Mouse (Mus musculus): ENCODE data around the gene Med10. TPM values are rescaled to one million over a fixed set of nuclear protein-coding genes. Genes with fewer than 3 reads are reported as not detected.
A peak's percentile ranks its signal among the peaks of the same experiment; 100 is the strongest.

The Med10 gene
- polyA plus RNA-seq (2012; rRNA removed): 72.4 and 95.3 TPM in 2 replicates

DNA sequence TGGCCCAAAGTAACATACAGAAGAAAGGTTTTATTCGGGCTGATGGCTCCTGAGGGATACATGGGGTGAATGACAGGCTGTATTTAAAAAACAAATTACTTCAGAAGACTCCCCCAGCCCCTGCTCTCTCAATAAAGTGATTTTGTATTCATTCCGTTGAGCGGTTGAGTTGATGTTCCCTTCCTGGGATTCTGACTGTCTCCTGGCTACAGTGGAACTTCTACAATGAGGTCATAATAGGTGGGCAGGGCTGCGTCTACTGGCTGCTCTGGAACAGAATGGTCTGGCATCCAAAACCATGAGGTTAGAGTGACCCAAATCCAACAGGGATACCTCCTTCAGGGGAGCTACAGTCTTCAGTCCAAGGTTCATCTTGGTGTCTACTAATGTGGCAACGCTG lies at the start of gene Med10:
TSS of gene Med10 (plus strand) at position 301 of the 400 bp plus-strand sequence.
- no peak for DNase-seq (ENCODE audit: low read depth)
- no peak for TF ChIP-seq POLR2A (IDR thresholded peaks at IDR 0.05; ENCODE audit: borderline replicate concordance, extremely low read depth, insufficient read depth, insufficient read length, poor library complexity, severe bottlenecking)
- TF ChIP-seq CTCF (IDR thresholded peaks at IDR 0.05; ENCODE audit: borderline replicate concordance, extremely low read depth, insufficient read depth, insufficient read length): no peak

- no peak for DNase-seq (ENCODE audit: low read depth)
- TF ChIP-seq CTCF (IDR thresholded peaks at IDR 0.05; ENCODE audit: borderline replicate concordance, extremely low read depth, insufficient read depth, insufficient read length): no peak
- no peak for TF ChIP-seq POLR2A (IDR thresholded peaks at IDR 0.05; ENCODE audit: borderline replicate concordance, extremely low read depth, insufficient read depth, insufficient read length, poor library complexity, severe bottlenecking)
Observed at GRCm38 (mm10) chr13:69752875-69753274, 49.3 kb upstream of the Med10 start.

DNA sequence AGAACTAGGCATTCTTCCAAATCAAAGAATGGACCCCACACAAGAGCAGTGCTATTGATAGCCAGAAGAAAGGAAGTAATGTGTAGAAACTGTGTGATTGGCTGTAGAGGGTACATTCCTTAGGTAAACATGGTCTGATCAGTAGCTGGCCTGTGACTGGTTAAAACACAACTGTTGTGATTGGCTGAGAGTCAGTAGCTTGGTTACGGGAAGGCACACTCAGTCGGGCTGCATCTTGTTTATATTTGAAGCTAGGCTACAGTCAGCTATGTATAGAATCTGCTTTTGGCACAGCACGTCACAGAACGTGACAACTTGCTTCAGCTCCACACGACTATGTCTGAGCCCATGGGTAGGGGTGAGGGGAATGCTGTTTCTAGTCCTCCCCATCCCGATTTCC lies 43.2 kb upstream of the Med10 start:
- TF ChIP-seq POLR2A (IDR thresholded peaks at IDR 0.05; ENCODE audit: borderline replicate concordance, extremely low read depth, insufficient read depth, insufficient read length, poor library complexity, severe bottlenecking): no peak
- TF ChIP-seq CTCF (IDR thresholded peaks at IDR 0.05; ENCODE audit: borderline replicate concordance, extremely low read depth, insufficient read depth, insufficient read length): no peak
- peak; percentile 64 for DNase-seq (ENCODE audit: low read depth)

GRCm38 (mm10) chr13:69761393-69761792 lies 40.8 kb upstream of the Med10 start:
- TF ChIP-seq POLR2A (IDR thresholded peaks at IDR 0.05; ENCODE audit: borderline replicate concordance, extremely low read depth, insufficient read depth, insufficient read length, poor library complexity, severe bottlenecking) (no peak), CTCF (IDR thresholded peaks at IDR 0.05; ENCODE audit: borderline replicate concordance, extremely low read depth, insufficient read depth, insufficient read length) (no peak)
- peak; percentile 84 for DNase-seq (ENCODE audit: low read depth)

DNA sequence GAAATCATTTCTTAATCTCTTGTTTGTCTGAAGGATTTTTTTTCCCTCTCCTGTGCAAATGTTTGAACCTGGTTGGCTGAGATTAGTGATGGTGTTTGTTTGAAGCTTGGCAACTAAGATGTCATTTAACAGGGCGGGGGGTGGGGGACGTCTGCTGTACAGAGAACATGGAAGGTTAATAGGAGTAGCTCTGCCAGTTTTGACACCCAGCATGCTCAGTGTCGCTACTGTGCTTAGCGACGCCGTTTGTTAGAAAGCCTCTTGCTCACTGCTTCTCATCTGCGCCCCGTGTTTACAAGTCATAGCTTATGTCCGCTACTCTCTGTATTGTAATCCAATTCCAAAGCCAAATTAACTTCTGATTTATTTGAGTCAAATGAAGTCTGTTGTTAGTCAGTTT lies 37.5 kb upstream of the Med10 start:
- peak; percentile 64 for DNase-seq (ENCODE audit: low read depth)
- no peak for TF ChIP-seq CTCF (IDR thresholded peaks at IDR 0.05; ENCODE audit: borderline replicate concordance, extremely low read depth, insufficient read depth, insufficient read length)
- no peak for TF ChIP-seq POLR2A (IDR thresholded peaks at IDR 0.05; ENCODE audit: borderline replicate concordance, extremely low read depth, insufficient read depth, insufficient read length, poor library complexity, severe bottlenecking)

DNA sequence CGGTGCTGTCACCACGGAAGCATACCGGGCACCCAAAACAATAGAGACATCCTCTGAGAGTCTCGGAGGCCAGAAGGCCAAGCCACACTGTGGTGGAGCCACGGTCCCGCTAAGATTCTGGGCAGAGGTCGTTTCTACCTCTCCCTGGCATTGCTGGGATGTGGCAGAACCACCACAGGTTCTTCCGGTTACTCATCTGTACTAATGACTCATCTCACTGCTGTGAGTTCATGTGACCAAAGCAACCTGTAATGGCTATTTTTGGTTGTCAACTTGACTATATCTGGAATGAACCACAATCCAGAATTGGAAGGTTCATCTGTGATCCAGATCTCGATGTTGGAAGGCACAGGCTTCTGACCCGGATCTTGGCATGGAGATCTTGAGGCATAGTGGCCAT lies 34.0 kb upstream of the Med10 start:
- no peak for DNase-seq (ENCODE audit: low read depth)
- no peak for TF ChIP-seq POLR2A (IDR thresholded peaks at IDR 0.05; ENCODE audit: borderline replicate concordance, extremely low read depth, insufficient read depth, insufficient read length, poor library complexity, severe bottlenecking)

- DNase-seq (ENCODE audit: low read depth): peak; percentile 62
- no peak for TF ChIP-seq POLR2A (IDR thresholded peaks at IDR 0.05; ENCODE audit: borderline replicate concordance, extremely low read depth, insufficient read depth, insufficient read length, poor library complexity, severe bottlenecking)
- no peak for TF ChIP-seq CTCF (IDR thresholded peaks at IDR 0.05; ENCODE audit: borderline replicate concordance, extremely low read depth, insufficient read depth, insufficient read length)
Observed at GRCm38 (mm10) chr13:69770538-69771456, 31.4 kb upstream of the Med10 start.

DNA sequence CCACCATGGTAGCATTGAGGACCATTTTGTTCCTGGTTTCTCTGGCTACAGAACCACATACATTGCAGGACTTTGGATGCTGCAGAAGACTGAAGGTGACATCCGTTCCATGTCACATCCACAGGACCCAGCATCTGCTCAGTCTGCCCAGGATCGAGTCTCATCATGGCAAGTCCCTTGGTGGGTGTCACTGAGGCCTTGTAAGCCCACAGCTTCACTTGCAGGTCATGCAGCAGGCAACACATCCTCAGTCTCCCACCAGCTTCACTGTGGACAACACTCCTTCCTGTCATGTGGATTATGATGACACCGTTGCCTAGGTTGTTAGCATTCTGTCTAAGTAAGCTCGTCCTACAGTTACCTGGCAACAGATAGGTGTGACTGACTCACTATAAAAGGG lies 29.8 kb upstream of the Med10 start:
- TF ChIP-seq POLR2A (IDR thresholded peaks at IDR 0.05; ENCODE audit: borderline replicate concordance, extremely low read depth, insufficient read depth, insufficient read length, poor library complexity, severe bottlenecking): no peak
- DNase-seq (ENCODE audit: low read depth): no peak

- DNase-seq (ENCODE audit: low read depth): no peak
Observed at GRCm38 (mm10) chr13:69778221-69778620, 24.0 kb upstream of the Med10 start.

GRCm38 (mm10) chr13:69788704-69789103 lies 13.5 kb upstream of the Med10 start:
- no peak for TF ChIP-seq POLR2A (IDR thresholded peaks at IDR 0.05; ENCODE audit: borderline replicate concordance, extremely low read depth, insufficient read depth, insufficient read length, poor library complexity, severe bottlenecking)
- no peak for TF ChIP-seq CTCF (IDR thresholded peaks at IDR 0.05; ENCODE audit: borderline replicate concordance, extremely low read depth, insufficient read depth, insufficient read length)
- DNase-seq (ENCODE audit: low read depth): no peak

More at GRCm38 (mm10) chr13:69778221-69778620, 24.0 kb upstream of the Med10 start:
- no peak for TF ChIP-seq CTCF (IDR thresholded peaks at IDR 0.05; ENCODE audit: borderline replicate concordance, extremely low read depth, insufficient read depth, insufficient read length)
- no peak for TF ChIP-seq POLR2A (IDR thresholded peaks at IDR 0.05; ENCODE audit: borderline replicate concordance, extremely low read depth, insufficient read depth, insufficient read length, poor library complexity, severe bottlenecking)

DNA sequence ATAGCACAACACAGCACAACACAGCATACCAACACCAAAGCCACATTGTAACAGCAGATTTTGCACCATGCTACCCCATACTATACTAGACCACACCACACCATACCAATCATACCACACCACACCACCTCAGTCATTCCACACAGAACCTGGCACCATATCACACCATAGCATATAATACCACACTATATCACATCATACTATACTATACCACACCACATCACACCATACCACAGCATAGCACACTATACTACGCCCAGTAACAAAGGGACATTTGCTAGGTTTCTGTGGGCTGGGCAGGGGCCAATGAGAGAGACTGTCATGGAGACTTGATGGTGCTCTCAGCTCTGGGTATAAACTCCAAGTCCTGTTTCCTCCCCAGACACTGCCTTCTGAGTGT lies 10.4 kb upstream of the Med10 start:
- DNase-seq (ENCODE audit: low read depth): no peak
- no peak for TF ChIP-seq CTCF (IDR thresholded peaks at IDR 0.05; ENCODE audit: borderline replicate concordance, extremely low read depth, insufficient read depth, insufficient read length)
- no peak for TF ChIP-seq POLR2A (IDR thresholded peaks at IDR 0.05; ENCODE audit: borderline replicate concordance, extremely low read depth, insufficient read depth, insufficient read length, poor library complexity, severe bottlenecking)

GRCm38 (mm10) chr13:69792541-69793009 lies 9.6 kb upstream of the Med10 start:
- no peak for TF ChIP-seq POLR2A (IDR thresholded peaks at IDR 0.05; ENCODE audit: borderline replicate concordance, extremely low read depth, insufficient read depth, insufficient read length, poor library complexity, severe bottlenecking)
- no peak for TF ChIP-seq CTCF (IDR thresholded peaks at IDR 0.05; ENCODE audit: borderline replicate concordance, extremely low read depth, insufficient read depth, insufficient read length)
- peak; percentile 62 for DNase-seq (ENCODE audit: low read depth)
